Mouse (Mus musculus): ENCODE results near the gene Spint4. TPM values are rescaled to one million over a fixed set of nuclear protein-coding genes. Genes with fewer than 3 reads are reported as not detected.
"Not testable (repeated sequence)": the region's sequence is repeated elsewhere in the genome, so short reads cannot be mapped to it uniquely, and the experiment has no call there.

The Spint4 gene
- total and polyA plus RNA-seq, 2 experiments from 2014 or later: not detected

DNA sequence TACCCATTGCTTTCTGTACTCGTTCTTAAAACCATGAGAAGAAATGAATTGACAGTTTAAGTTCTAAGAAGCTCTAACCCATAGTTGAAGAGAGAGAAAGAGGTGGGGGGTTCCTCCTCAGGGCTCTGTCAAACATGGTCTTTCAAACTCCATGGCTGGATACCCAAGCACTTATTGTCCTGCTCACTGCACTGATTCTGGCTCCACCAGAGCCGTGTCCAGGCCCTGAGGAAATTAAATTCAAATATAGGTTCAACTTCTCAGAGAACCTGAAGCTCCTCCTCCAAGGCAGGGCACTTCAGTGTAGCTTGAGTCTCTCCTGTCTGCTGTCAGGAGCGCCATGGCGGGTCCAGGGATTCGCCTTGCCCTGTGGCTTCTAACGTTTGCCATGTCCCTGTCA is 16.7 kb downstream of the Spint4 start, which contains the start of gene Spint5:
Spint5 (plus strand) TSS at position 301 of the 400 bp plus-strand sequence.
- WGBS: 64% methylated on average over 6 of the region's 6 CpGs
- no peak for ATAC-seq (ENCODE audit: insufficient read depth, low read depth)
- TF ChIP-seq CTCF (IDR thresholded peaks at IDR 0.05; ENCODE audit: low read depth): no peak
- TF ChIP-seq EP300 (IDR thresholded peaks at IDR 0.05; ENCODE audit: low read depth): no peak

DNA sequence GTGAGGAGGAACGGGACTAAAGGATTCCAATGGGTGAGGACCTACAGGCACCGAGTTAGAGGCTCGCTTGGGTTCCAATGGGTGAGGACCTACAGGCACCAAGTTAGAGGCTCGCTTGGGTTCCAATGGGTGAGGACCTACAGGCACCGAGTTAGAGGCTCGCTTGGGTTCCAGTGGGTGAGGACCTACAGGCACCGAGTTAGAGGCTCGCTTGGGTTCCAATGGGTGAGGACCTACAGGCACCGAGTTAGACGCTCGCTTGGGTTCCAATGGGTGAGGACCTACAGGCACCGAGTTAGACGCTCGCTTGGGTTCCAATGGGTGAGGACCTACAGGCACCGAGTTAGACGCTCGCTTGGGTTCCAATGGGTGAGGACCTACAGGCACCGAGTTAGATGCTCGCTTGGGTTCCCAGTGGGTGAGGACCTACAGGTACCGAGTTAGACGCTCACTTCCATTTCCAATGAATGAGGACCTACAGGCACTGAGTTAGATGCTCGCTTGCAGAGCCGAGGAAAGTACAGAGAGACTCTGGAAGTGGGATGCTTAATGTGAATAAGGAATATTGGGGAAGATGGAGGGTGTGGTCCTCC is 18.0 kb downstream of the Spint4 start:
- DNase-seq (ENCODE audit: low spot score); H3K36me3 ChIP-seq (replicated peaks; ENCODE audit: control insufficient read depth, insufficient read depth, low read length); H3K4me2 ChIP-seq (ENCODE audit: low read depth, low read length); H3K9me3 ChIP-seq (replicated peaks; ENCODE audit: control insufficient read depth, low read length); H3K9ac ChIP-seq (replicated peaks; ENCODE audit: low read depth, low read length); H3K27me3 ChIP-seq (ENCODE audit: control insufficient read depth, insufficient read depth, low read length); H3K4me1 ChIP-seq (ENCODE audit: control insufficient read depth, insufficient read depth); ATAC-seq (ENCODE audit: insufficient read depth, low read depth); H3K4me3 ChIP-seq (ENCODE audit: low read depth, low read length); H3K27ac ChIP-seq (ENCODE audit: low read depth): not testable (repeated sequence)
- 83% methylated on average over 18 of the region's 23 CpGs for WGBS

More for the DNA sequence above, 16.7 kb downstream of the Spint4 start, which contains the start of gene Spint5:
- Histone ChIP-seq H3K9me3 (replicated peaks; ENCODE audit: control insufficient read depth, low read length) (no peaks in the 10 kb centered on the region), H3K4me2 (ENCODE audit: low read depth, low read length) (no peak within 1 kb of the TSS), H3K27ac (ENCODE audit: low read depth) (no peak within 1 kb of the TSS), H3K27me3 (ENCODE audit: control insufficient read depth, insufficient read depth, low read length) (no peaks in the 10 kb centered on the region), H3K4me3 (ENCODE audit: low read depth, low read length) (no peak within 1 kb of the TSS), H3K9ac (replicated peaks; ENCODE audit: low read depth, low read length) (no peak within 1 kb of the TSS), H3K36me3 (replicated peaks; ENCODE audit: control insufficient read depth, insufficient read depth, low read length) (no peaks in the 10 kb centered on the region), H3K4me1 (ENCODE audit: control insufficient read depth, insufficient read depth) (no peaks in the 10 kb centered on the region)
- DNase-seq (ENCODE audit: low spot score): no peak

- no peak for ATAC-seq (ENCODE audit: insufficient read depth, low read depth)
- WGBS: 59% methylated on average over 4 of the region's 4 CpGs
These were observed 25.0 kb downstream of the Spint4 start for GRCm38 (mm10) chr2:164723276-164723675.

DNA sequence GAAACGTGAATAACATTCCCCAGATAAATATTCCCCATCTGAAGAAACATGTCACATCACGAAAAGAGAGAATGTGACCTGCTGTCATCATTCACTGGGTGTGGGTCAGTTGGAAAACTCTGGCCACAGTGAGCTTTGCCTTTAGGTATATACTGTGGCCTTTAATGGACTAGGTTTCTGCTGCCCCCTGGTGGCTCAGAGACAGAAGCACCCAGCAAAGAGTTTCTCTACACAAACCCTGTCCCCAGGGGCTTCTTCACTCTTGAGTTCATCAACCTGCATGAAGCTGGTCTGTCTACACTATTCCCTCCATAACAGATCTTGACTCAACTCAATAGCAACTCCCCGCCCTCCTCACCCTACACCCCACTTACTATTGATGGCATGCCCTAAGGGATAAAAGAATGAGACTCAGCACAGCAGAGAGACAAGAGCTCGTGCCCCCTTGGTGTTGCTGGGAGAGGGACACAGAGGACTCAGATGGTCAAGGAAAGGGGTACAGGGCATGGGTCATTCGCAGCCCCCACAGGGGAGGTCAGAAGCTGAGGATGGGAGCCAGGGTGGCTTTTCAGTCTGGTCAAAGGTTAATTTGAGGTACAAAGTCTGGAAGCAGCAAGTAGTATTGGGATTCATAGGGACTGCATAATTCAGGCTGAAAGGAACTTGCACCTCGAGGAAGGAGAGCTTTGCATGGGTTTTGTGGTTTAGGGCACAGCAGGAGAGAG is 27.8 kb downstream of the Spint4 start:
- Histone ChIP-seq H3K27ac (ENCODE audit: low read depth) (no peak overlapping the region), H3K4me2 (ENCODE audit: low read depth, low read length) (no peak overlapping the region), H3K4me1 (ENCODE audit: control insufficient read depth, insufficient read depth) (no peaks in the 10 kb centered on the region), H3K9me3 (replicated peaks; ENCODE audit: control insufficient read depth, low read length) (no peaks in the 10 kb centered on the region), H3K9ac (replicated peaks; ENCODE audit: low read depth, low read length) (no peak overlapping the region), H3K36me3 (replicated peaks; ENCODE audit: control insufficient read depth, insufficient read depth, low read length) (no peaks in the 10 kb centered on the region), H3K4me3 (ENCODE audit: low read depth, low read length) (no peak overlapping the region), H3K27me3 (ENCODE audit: control insufficient read depth, insufficient read depth, low read length) (no peaks in the 10 kb centered on the region)
- 16% methylated on average over 6 of the region's 6 CpGs for WGBS
- DNase-seq (ENCODE audit: low spot score) (peak; percentile 45), ATAC-seq (ENCODE audit: insufficient read depth, low read depth) (peak; percentile 55; the same call in 1 of the 2 replicates)
- peak; percentile 79 for TF ChIP-seq CTCF (IDR thresholded peaks at IDR 0.05; ENCODE audit: low read depth)
- TF ChIP-seq EP300 (IDR thresholded peaks at IDR 0.05; ENCODE audit: low read depth): no peak

More at GRCm38 (mm10) chr2:164723276-164723675, 25.0 kb downstream of the Spint4 start:
- Histone ChIP-seq H3K4me2 (ENCODE audit: low read depth, low read length) (no peak overlapping the region), H3K9ac (replicated peaks; ENCODE audit: low read depth, low read length) (no peak overlapping the region), H3K4me1 (ENCODE audit: control insufficient read depth, insufficient read depth) (no peaks in the 10 kb centered on the region), H3K27me3 (ENCODE audit: control insufficient read depth, insufficient read depth, low read length) (no peaks in the 10 kb centered on the region), H3K36me3 (replicated peaks; ENCODE audit: control insufficient read depth, insufficient read depth, low read length) (no peaks in the 10 kb centered on the region), H3K4me3 (ENCODE audit: low read depth, low read length) (no peak overlapping the region), H3K9me3 (replicated peaks; ENCODE audit: control insufficient read depth, low read length) (no peaks in the 10 kb centered on the region), H3K27ac (ENCODE audit: low read depth) (no peak overlapping the region)
- no peak for TF ChIP-seq EP300 (IDR thresholded peaks at IDR 0.05; ENCODE audit: low read depth)
- no peak for TF ChIP-seq CTCF (IDR thresholded peaks at IDR 0.05; ENCODE audit: low read depth)
- DNase-seq (ENCODE audit: low spot score): no peak

DNA sequence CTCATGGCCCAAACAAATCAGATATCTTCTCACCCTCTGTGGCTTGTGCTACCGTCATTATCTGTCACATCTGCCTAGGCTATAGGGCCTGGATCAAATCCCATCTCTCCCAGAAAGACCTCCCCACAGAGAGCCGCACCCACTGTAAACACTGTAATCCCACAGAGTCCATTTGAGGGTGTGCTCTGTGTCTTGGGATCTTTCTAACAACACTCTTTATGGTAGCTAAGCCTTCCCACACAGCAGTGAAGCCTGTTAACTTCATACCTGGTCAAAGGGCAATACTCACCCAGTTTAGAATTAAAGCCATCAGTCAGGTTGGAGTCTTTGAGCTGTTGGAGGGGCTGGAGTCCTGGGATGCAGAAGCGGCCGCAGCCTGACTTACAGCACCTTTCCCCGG is 33.4 kb downstream of the Spint4 start:
- WGBS: 62% methylated on average over 5 of the region's 5 CpGs
- H3K9me3 ChIP-seq (replicated peaks; ENCODE audit: control insufficient read depth, low read length): no peaks in the 10 kb centered on the region
- no peak for ATAC-seq (ENCODE audit: insufficient read depth, low read depth)
- no peak for DNase-seq (ENCODE audit: low spot score)
- no peak overlapping the region for H3K4me3 ChIP-seq (ENCODE audit: low read depth, low read length)
- TF ChIP-seq CTCF (IDR thresholded peaks at IDR 0.05; ENCODE audit: low read depth) (no peak), EP300 (IDR thresholded peaks at IDR 0.05; ENCODE audit: low read depth) (no peak)
- no peak overlapping the region for H3K9ac ChIP-seq (replicated peaks; ENCODE audit: low read depth, low read length)
- no peak overlapping the region for H3K4me2 ChIP-seq (ENCODE audit: low read depth, low read length)
- no peaks in the 10 kb centered on the region for H3K27me3 ChIP-seq (ENCODE audit: control insufficient read depth, insufficient read depth, low read length)
- no peaks in the 10 kb centered on the region for H3K36me3 ChIP-seq (replicated peaks; ENCODE audit: control insufficient read depth, insufficient read depth, low read length)
- H3K4me1 ChIP-seq (ENCODE audit: control insufficient read depth, insufficient read depth): no peaks in the 10 kb centered on the region
- H3K27ac ChIP-seq (ENCODE audit: low read depth): no peak overlapping the region
